Mouse (Mus musculus): ENCODE results near the gene Poldip3. TPM values are rescaled to one million over a fixed set of nuclear protein-coding genes. Genes with fewer than 3 reads are reported as not detected.
A peak's percentile ranks its signal among the peaks of the same experiment; 100 is the strongest.

The Poldip3 gene
- polyA plus RNA-seq (2014; fragmentation: Nextera tagmentation; extraction: Ambion mirVana) = 148 and 174 TPM in 2 replicates

- H3K27ac ChIP-seq (replicated peaks; ENCODE audit: low read depth, low read length) = peak within 1 kb of the TSS; percentile 99
- peaks cover 14% of the 10 kb centered on the region for H3K36me3 ChIP-seq (ENCODE audit: control insufficient read depth, insufficient read depth, low read length)
- H3K4me2 ChIP-seq (ENCODE audit: low read length) = peak within 1 kb of the TSS; percentile 88
- H3K9me3 ChIP-seq (ENCODE audit: control insufficient read depth, low read length) = no peaks in the 10 kb centered on the region
- DNase-seq (peak; percentile 99), ATAC-seq (ENCODE audit: low FRiP score, low TSS enrichment) (peak; percentile 92)
- H3K9ac ChIP-seq (replicated peaks; ENCODE audit: low read length) = peak within 1 kb of the TSS; percentile 87
- WGBS = under 1% methylated on average over 56 of the region's 56 CpGs
- peak within 1 kb of the TSS; percentile 97 for H3K4me3 ChIP-seq (replicated peaks; ENCODE audit: low read depth, low read length)
- peaks cover 9% of the 10 kb centered on the region for H3K4me1 ChIP-seq (ENCODE audit: control insufficient read depth, insufficient read depth, low read length)
- H3K27me3 ChIP-seq (ENCODE audit: control insufficient read depth, insufficient read depth, low read length) = no peaks in the 10 kb centered on the region
Measured at GRCm38 (mm10) chr15:83149196-83150072, at the start of gene Poldip3. Poldip3 (minus strand) TSS chr15:83149384.

DNA sequence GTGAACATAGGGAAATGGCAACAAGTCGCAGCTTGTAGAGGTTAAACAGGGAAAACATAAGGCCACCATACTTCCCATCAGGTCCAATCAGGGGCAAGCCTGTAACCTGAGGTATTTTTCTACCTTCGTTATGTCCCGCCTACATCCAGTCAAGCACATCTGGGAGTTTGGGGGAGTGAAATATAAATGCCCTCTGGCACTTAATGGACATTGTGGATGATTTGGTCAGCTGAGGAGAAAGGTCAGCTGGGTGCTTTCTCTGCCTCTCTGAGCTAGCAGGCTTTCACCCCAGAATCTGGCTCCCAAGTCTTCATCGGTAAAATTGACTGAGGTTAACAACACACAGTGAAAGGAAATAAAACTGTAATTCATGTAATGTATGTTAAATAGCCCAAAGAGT is 44.2 kb upstream of the Poldip3 start:
- no peak overlapping the region for H3K4me3 ChIP-seq (replicated peaks; ENCODE audit: low read depth, low read length)
- WGBS = 96% methylated on average over 4 of the region's 4 CpGs
- no peak overlapping the region for H3K27ac ChIP-seq (replicated peaks; ENCODE audit: low read depth, low read length)
- H3K27me3 ChIP-seq (ENCODE audit: control insufficient read depth, insufficient read depth, low read length) = no peaks in the 10 kb centered on the region
- H3K9ac ChIP-seq (replicated peaks; ENCODE audit: low read length) = no peak overlapping the region
- no peak overlapping the region for H3K4me2 ChIP-seq (ENCODE audit: low read length)
- no peak for DNase-seq
- H3K9me3 ChIP-seq (ENCODE audit: control insufficient read depth, low read length) = no peaks in the 10 kb centered on the region
- no peaks in the 10 kb centered on the region for H3K4me1 ChIP-seq (ENCODE audit: control insufficient read depth, insufficient read depth, low read length)
- ATAC-seq (ENCODE audit: low FRiP score, low TSS enrichment) = no peak
- H3K36me3 ChIP-seq (ENCODE audit: control insufficient read depth, insufficient read depth, low read length) = no peaks in the 10 kb centered on the region

- Histone ChIP-seq H3K4me3 (replicated peaks; ENCODE audit: low read depth, low read length) (no peak overlapping the region), H3K27me3 (ENCODE audit: control insufficient read depth, insufficient read depth, low read length) (no peaks in the 10 kb centered on the region), H3K9ac (replicated peaks; ENCODE audit: low read length) (no peak overlapping the region), H3K9me3 (ENCODE audit: control insufficient read depth, low read length) (no peaks in the 10 kb centered on the region), H3K36me3 (ENCODE audit: control insufficient read depth, insufficient read depth, low read length) (no peaks in the 10 kb centered on the region), H3K4me1 (ENCODE audit: control insufficient read depth, insufficient read depth, low read length) (no peaks in the 10 kb centered on the region), H3K4me2 (ENCODE audit: low read length) (no peak overlapping the region), H3K27ac (replicated peaks; ENCODE audit: low read depth, low read length) (no peak overlapping the region)
- ATAC-seq (ENCODE audit: low FRiP score, low TSS enrichment) = no peak
- 67% methylated on average over 5 of the region's 5 CpGs for WGBS
- DNase-seq = no peak
Measured at GRCm38 (mm10) chr15:83182351-83182750, 33.2 kb upstream of the Poldip3 start.

DNA sequence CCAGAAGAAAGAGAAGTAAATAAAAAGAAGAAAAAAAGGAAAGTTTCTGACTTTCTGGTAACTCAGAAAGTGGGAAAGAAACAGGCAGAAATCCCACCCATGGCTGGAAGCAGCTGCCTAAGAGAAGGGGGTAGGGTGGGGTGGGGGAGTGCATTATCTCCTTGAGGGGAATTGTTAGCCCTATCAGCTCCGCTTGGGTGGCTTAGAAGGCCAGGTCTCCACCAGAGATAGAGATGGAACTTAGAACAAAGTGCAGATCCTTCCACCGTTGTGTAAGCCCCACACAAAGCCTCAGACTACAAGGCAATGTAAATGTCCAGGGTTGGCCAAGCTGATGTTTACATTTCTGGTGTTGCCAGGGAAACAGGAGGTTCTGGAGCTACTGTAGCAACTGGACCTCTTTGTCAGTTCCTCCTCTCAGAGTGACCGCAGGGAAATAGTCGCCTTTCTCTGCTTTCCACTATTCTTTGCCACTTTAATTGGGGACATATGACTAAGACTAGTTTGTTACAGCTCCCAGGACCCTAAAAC is 32.7 kb upstream of the Poldip3 start:
- no peak overlapping the region for H3K9ac ChIP-seq (replicated peaks; ENCODE audit: low read length)
- no peaks in the 10 kb centered on the region for H3K36me3 ChIP-seq (ENCODE audit: control insufficient read depth, insufficient read depth, low read length)
- H3K4me1 ChIP-seq (ENCODE audit: control insufficient read depth, insufficient read depth, low read length) = no peaks in the 10 kb centered on the region
- no peaks in the 10 kb centered on the region for H3K27me3 ChIP-seq (ENCODE audit: control insufficient read depth, insufficient read depth, low read length)
- ATAC-seq (ENCODE audit: low FRiP score, low TSS enrichment) (no peak), DNase-seq (peak; percentile 21)
- H3K27ac ChIP-seq (replicated peaks; ENCODE audit: low read depth, low read length) = no peak overlapping the region
- no peaks in the 10 kb centered on the region for H3K9me3 ChIP-seq (ENCODE audit: control insufficient read depth, low read length)
- H3K4me3 ChIP-seq (replicated peaks; ENCODE audit: low read depth, low read length) = no peak overlapping the region
- WGBS = 42% methylated on average over 4 of the region's 4 CpGs
- H3K4me2 ChIP-seq (ENCODE audit: low read length) = no peak overlapping the region

DNA sequence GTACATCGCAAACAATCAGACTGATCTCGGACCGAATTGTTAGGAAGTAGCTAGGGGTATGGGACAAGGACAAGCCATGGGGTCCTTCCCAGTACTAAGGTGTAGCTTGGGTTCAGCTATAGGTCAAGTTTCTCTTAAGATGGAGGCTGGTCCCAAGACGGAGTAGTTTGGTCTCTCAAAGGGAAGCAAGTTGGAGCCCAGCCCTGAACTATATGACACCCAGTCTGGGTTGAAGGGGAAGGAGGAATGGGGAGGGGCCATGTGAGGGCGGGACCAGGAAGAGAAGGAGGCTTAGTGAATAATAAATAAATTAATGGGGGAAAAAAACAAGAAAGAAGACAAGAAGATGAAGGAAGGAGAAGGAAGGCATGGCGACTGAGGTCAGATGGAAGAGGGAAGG is 30.8 kb upstream of the Poldip3 start:
- Histone ChIP-seq H3K9me3 (ENCODE audit: control insufficient read depth, low read length) (no peaks in the 10 kb centered on the region), H3K36me3 (ENCODE audit: control insufficient read depth, insufficient read depth, low read length) (no peaks in the 10 kb centered on the region), H3K27ac (replicated peaks; ENCODE audit: low read depth, low read length) (no peak overlapping the region), H3K9ac (replicated peaks; ENCODE audit: low read length) (no peak overlapping the region), H3K27me3 (ENCODE audit: control insufficient read depth, insufficient read depth, low read length) (no peaks in the 10 kb centered on the region), H3K4me2 (ENCODE audit: low read length) (no peak overlapping the region), H3K4me3 (replicated peaks; ENCODE audit: low read depth, low read length) (no peak overlapping the region), H3K4me1 (ENCODE audit: control insufficient read depth, insufficient read depth, low read length) (no peaks in the 10 kb centered on the region)
- DNase-seq (no peak), ATAC-seq (ENCODE audit: low FRiP score, low TSS enrichment) (no peak)
- 92% methylated on average over 6 of the region's 6 CpGs for WGBS

GRCm38 (mm10) chr15:83176653-83177052 is 27.5 kb upstream of the Poldip3 start:
- H3K36me3 ChIP-seq (ENCODE audit: control insufficient read depth, insufficient read depth, low read length) = no peaks in the 10 kb centered on the region
- H3K27ac ChIP-seq (replicated peaks; ENCODE audit: low read depth, low read length) = no peak overlapping the region
- ATAC-seq (ENCODE audit: low FRiP score, low TSS enrichment) (no peak), DNase-seq (no peak)
- no peaks in the 10 kb centered on the region for H3K9me3 ChIP-seq (ENCODE audit: control insufficient read depth, low read length)
- 84% methylated on average over 4 of the region's 4 CpGs for WGBS
- no peak overlapping the region for H3K4me2 ChIP-seq (ENCODE audit: low read length)
- no peak overlapping the region for H3K9ac ChIP-seq (replicated peaks; ENCODE audit: low read length)
- no peaks in the 10 kb centered on the region for H3K27me3 ChIP-seq (ENCODE audit: control insufficient read depth, insufficient read depth, low read length)
- no peak overlapping the region for H3K4me3 ChIP-seq (replicated peaks; ENCODE audit: low read depth, low read length)
- peaks cover 5% of the 10 kb centered on the region; the same call in 1 of the 2 replicates for H3K4me1 ChIP-seq (ENCODE audit: control insufficient read depth, insufficient read depth, low read length)

DNA sequence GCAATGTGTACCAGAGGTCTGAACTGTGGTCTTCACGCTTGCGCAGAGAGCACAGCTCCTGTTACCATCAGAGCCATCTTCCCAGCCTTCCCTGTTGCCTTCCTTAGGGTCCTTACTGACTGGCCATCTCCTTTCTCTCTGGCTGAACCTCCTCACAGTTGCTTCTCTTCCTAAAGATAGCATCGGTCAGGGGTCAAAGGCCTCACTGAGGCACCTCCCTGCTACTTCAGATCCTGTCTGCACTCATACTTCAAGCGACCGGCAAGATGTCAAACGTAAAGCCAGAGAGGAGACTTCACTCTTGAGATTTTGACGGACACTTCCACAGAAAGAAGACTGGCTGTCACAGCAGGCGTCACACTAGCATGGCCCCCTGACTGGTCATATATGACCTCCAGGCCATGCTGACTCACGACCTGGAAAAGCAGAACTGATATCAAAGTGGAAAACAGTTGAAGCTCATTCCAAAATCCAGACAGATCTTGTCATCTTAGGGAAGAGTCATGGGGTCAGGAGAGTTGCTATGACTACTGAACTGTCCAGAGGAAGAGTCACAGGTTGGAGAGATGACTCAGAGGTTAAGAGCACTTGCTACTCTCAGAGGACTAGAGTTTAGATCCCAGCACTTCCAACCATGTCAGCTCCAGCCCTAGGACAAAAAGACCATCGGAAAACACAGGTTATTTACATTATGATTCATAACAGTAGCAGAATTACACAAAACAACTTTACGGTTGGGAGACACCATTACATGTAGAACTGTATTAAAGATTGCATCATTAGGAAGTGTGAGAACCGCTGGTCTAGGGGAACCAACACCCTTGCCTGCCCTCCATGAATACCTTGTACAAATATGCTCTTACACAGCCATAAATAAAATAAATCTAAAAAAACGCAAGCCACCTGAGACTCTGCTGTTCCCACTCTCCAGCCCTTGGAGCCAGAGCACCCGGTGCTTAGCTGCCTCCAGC is 25.0 kb upstream of the Poldip3 start:
- Histone ChIP-seq H3K27ac (replicated peaks; ENCODE audit: low read depth, low read length) (no peak overlapping the region), H3K4me1 (ENCODE audit: control insufficient read depth, insufficient read depth, low read length) (peaks cover 19% of the 10 kb centered on the region), H3K27me3 (ENCODE audit: control insufficient read depth, insufficient read depth, low read length) (no peaks in the 10 kb centered on the region), H3K9me3 (ENCODE audit: control insufficient read depth, low read length) (no peaks in the 10 kb centered on the region), H3K36me3 (ENCODE audit: control insufficient read depth, insufficient read depth, low read length) (no peaks in the 10 kb centered on the region), H3K4me3 (replicated peaks; ENCODE audit: low read depth, low read length) (no peak overlapping the region), H3K9ac (replicated peaks; ENCODE audit: low read length) (no peak overlapping the region), H3K4me2 (ENCODE audit: low read length) (no peak overlapping the region)
- no peak for DNase-seq
- 93% methylated on average over 14 of the region's 14 CpGs for WGBS
- ATAC-seq (ENCODE audit: low FRiP score, low TSS enrichment) = no peak
